Mouse (Mus musculus) gastrocnemius, postnatal 36 days (tissue): ENCODE data around the gene Otp. TPM values are rescaled to one million over a fixed set of nuclear protein-coding genes. Genes with fewer than 3 reads are reported as not detected.

Source experiments
- total RNA-seq, 2 experiments: library from RNA; stranded (reverse); gene quantifications; 2 replicates each; pipeline ENCODE4 v1.2.3; 2021

The Otp gene
- total RNA-seq, 2 experiments from 2014 or later: not detected

Other genes with a start within 250 kb of the Otp start
- gene Tbca, start 86.7 kb upstream of the Otp start, total RNA-seq: 10 to 100 TPM; 52.7 to 59.5 TPM
- 10 to 100 TPM; 15.0 to 15.4 TPM for gene Wdr41, start 100.7 kb downstream of the Otp start, total RNA-seq